In genomic region chr2:132253603-132254002, GRCm38 (mm10) we compare ENCODE assay signal across 8 mouse cellular contexts. TPM values are rescaled to one million over a fixed set of nuclear protein-coding genes. Genes with fewer than 3 reads are reported as not detected.
DNase-seq lines count a peak whose midpoint lies in the region; ATAC-seq and TF ChIP-seq lines count a peak whose summit lies in the region.

No protein-coding gene starts in this region.

- H3K9me3 ChIP-seq in embryonic facial prominence, embryonic 13.5 days: no peaks in the 10 kb centered on the region
- no peaks in the 10 kb centered on the region for H3K9me3 ChIP-seq in intestine, postnatal 0 days (ENCODE audit: control insufficient read depth)
- no peaks in the 10 kb centered on the region for H3K9me3 ChIP-seq in neural tube, embryonic 14.5 days (ENCODE audit: control insufficient read depth, low read length)

- H3K9ac ChIP-seq in embryonic facial prominence, embryonic 13.5 days: peak overlapping the region; percentile 77
- H3K9ac ChIP-seq in intestine, postnatal 0 days (ENCODE audit: low read depth, low read length): peak overlapping the region; percentile 51
- H3K9ac ChIP-seq in neural tube, embryonic 14.5 days (replicated peaks; ENCODE audit: low read depth, low read length): 0 out of 2 replicates have a peak overlapping the region, but pooled peaks have one; percentile 11

- peak overlapping the region; percentile 82 for H3K27ac ChIP-seq in left cerebral cortex, adult 2 months
- H3K27ac ChIP-seq in embryonic facial prominence, embryonic 13.5 days: peak overlapping the region; percentile 89
- peak overlapping the region; percentile 87 for H3K27ac ChIP-seq in intestine, postnatal 0 days (ENCODE audit: low read depth, low read length)
- peak overlapping the region; percentile 71; the same call in 1 of the 2 replicates for H3K27ac ChIP-seq in neural tube, embryonic 14.5 days (ENCODE audit: low read depth, low read length)

- no peak for TF ChIP-seq CTCF in left cerebral cortex, adult 2 months (IDR thresholded peaks at IDR 0.05)
- no peak for TF ChIP-seq CTCF in intestine, postnatal 0 days (IDR thresholded peaks at IDR 0.05; ENCODE audit: low read depth)

- DNase-seq in left cerebral cortex, adult 2 months (ENCODE audit: extremely low spot score in 1 of 2, low spot score in 2 of 2): no peak
- DNase-seq in left cerebral cortex, postnatal 25 days (ENCODE audit: low spot score in 2 of 2): no peak
- DNase-seq in yolk sac, embryonic 10.5 days (ENCODE audit: low spot score): no peak
- no peak for DNase-seq in frontal cortex, postnatal 25 days (ENCODE audit: low spot score in 2 of 2)

- peaks cover 15% of the 10 kb centered on the region for H3K36me3 ChIP-seq in embryonic facial prominence, embryonic 13.5 days
- H3K36me3 ChIP-seq in intestine, postnatal 0 days (ENCODE audit: control insufficient read depth, insufficient read depth): peaks cover 17% of the 10 kb centered on the region
- 0 out of 2 replicates have a peak, but pooled peaks cover 2% of the 10 kb centered on the region for H3K36me3 ChIP-seq in neural tube, embryonic 14.5 days (ENCODE audit: control insufficient read depth, insufficient read depth, low read length)

- intact Hi-C loops in left cerebral cortex, adult 2 months (cut with DNase I): no loop called here
- intact Hi-C loops in left cerebral cortex, postnatal 25 days (cut with DNase I): no loop called here

- peak overlapping the region; percentile 71 for H3K4me3 ChIP-seq in left cerebral cortex, adult 2 months
- peak overlapping the region; percentile 70 for H3K4me3 ChIP-seq in embryonic facial prominence, embryonic 13.5 days
- peak overlapping the region; percentile 74 for H3K4me3 ChIP-seq in intestine, postnatal 0 days (ENCODE audit: low read depth, low read length)
- H3K4me3 ChIP-seq in neural tube, embryonic 14.5 days (ENCODE audit: low read depth, low read length): peak overlapping the region; percentile 40

- under 1% methylated on average over 7 of the region's 7 CpGs for WGBS in embryonic facial prominence, embryonic 13.5 days
- 1% methylated on average over 7 of the region's 7 CpGs for WGBS in intestine, postnatal 0 days
- 3% methylated on average over 7 of the region's 7 CpGs for WGBS in neural tube, embryonic 14.5 days

- peak overlapping the region; percentile 73 for H3K4me2 ChIP-seq in embryonic facial prominence, embryonic 13.5 days
- H3K4me2 ChIP-seq in intestine, postnatal 0 days (replicated peaks; ENCODE audit: low read depth): peak overlapping the region; percentile 81
- H3K4me2 ChIP-seq in neural tube, embryonic 14.5 days (ENCODE audit: low read depth, low read length): peak overlapping the region; percentile 69

- no peaks in the 10 kb centered on the region for H3K27me3 ChIP-seq in embryonic facial prominence, embryonic 13.5 days
- H3K27me3 ChIP-seq in intestine, postnatal 0 days (replicated peaks; ENCODE audit: control insufficient read depth, insufficient read depth, low read length): no peaks in the 10 kb centered on the region
- H3K27me3 ChIP-seq in neural tube, embryonic 14.5 days (ENCODE audit: control insufficient read depth, insufficient read depth, low read length): no peaks in the 10 kb centered on the region

- H3K4me1 ChIP-seq in embryonic facial prominence, embryonic 13.5 days: peaks cover 19% of the 10 kb centered on the region
- H3K4me1 ChIP-seq in intestine, postnatal 0 days (replicated peaks; ENCODE audit: control insufficient read depth, insufficient read depth, low read length): 0 out of 2 replicates have a peak, but pooled peaks cover 4% of the 10 kb centered on the region
- H3K4me1 ChIP-seq in neural tube, embryonic 14.5 days (ENCODE audit: control insufficient read depth, insufficient read depth, low read length): peaks cover 6% of the 10 kb centered on the region; the same call in 1 of the 2 replicates

- no peak for ATAC-seq in embryonic facial prominence, embryonic 13.5 days (ENCODE audit: insufficient number of reproducible peaks, insufficient read depth, low FRiP score, low TSS enrichment, low read depth)
- ATAC-seq in intestine, postnatal 0 days: no peak
- ATAC-seq in neural tube, embryonic 14.5 days (ENCODE audit: low read depth): no peak
- ATAC-seq in granulocyte monocyte progenitor cell, adult 5-6 weeks (replicated peaks; ENCODE audit: poor library complexity, severe bottlenecking): no peak

RNA-seq across cellular contexts. Expression of gene Pcna, which starts 0.5 kb away (rescaled TPM):
- total RNA-seq in left cerebral cortex, adult 2 months (2021): 10 to 100 TPM; 44.5 to 49.6 TPM
- 10 to 100 TPM; 49.1 to 51.8 TPM for total RNA-seq in left cerebral cortex, postnatal 25 days (2021)
- polyA plus RNA-seq in embryonic facial prominence, embryonic 13.5 days (2015; fragmentation: Nextera tagmentation; extraction: Ambion mirVana): 274 and 276 TPM in 2 replicates
- polyA plus RNA-seq in intestine, postnatal 0 days (2015; fragmentation: Nextera tagmentation; extraction: Ambion mirVana): 105 and 106 TPM in 2 replicates
- 101 and 102 TPM in 2 replicates for polyA plus RNA-seq in neural tube, embryonic 14.5 days (2014; fragmentation: Nextera tagmentation; extraction: Ambion mirVana)
- 627 and 644 TPM in 2 replicates for total RNA-seq in granulocyte monocyte progenitor cell, adult 5-6 weeks (2014; fragmentation: Nextera tagmentation)
- total RNA-seq in granulocyte monocyte progenitor cell, adult 5-6 weeks (2017): 619 and 668 TPM in 2 replicates

RNA-seq across cellular contexts. Expression of gene Tmem230, which starts 6.0 kb away (rescaled TPM):
- 10 to 100 TPM; 30.4 to 30.7 TPM for total RNA-seq in left cerebral cortex, adult 2 months (2021)
- 10 to 100 TPM; 32.1 TPM for total RNA-seq in left cerebral cortex, postnatal 25 days (2021)
- 55.9 and 61.2 TPM in 2 replicates for polyA plus RNA-seq in embryonic facial prominence, embryonic 13.5 days (2015; fragmentation: Nextera tagmentation; extraction: Ambion mirVana)
- 31.2 and 34.3 TPM in 2 replicates for polyA plus RNA-seq in intestine, postnatal 0 days (2015; fragmentation: Nextera tagmentation; extraction: Ambion mirVana)
- 44.8 and 49.8 TPM in 2 replicates for polyA plus RNA-seq in neural tube, embryonic 14.5 days (2014; fragmentation: Nextera tagmentation; extraction: Ambion mirVana)
- 50.1 and 51.5 TPM in 2 replicates for total RNA-seq in granulocyte monocyte progenitor cell, adult 5-6 weeks (2014; fragmentation: Nextera tagmentation)
- 18.7 and 19.4 TPM in 2 replicates for total RNA-seq in granulocyte monocyte progenitor cell, adult 5-6 weeks (2017)

RNA-seq across cellular contexts. Expression of gene Cds2, which starts 9.3 kb away (rescaled TPM):
- total RNA-seq in left cerebral cortex, adult 2 months (2021): 100 to 1,000 TPM; 262 to 266 TPM
- total RNA-seq in left cerebral cortex, postnatal 25 days (2021): 100 to 1,000 TPM; 234 to 245 TPM
- polyA plus RNA-seq in embryonic facial prominence, embryonic 13.5 days (2015; fragmentation: Nextera tagmentation; extraction: Ambion mirVana): 16.7 and 24.4 TPM in 2 replicates
- 16.2 and 17.3 TPM in 2 replicates for polyA plus RNA-seq in intestine, postnatal 0 days (2015; fragmentation: Nextera tagmentation; extraction: Ambion mirVana)
- polyA plus RNA-seq in neural tube, embryonic 14.5 days (2014; fragmentation: Nextera tagmentation; extraction: Ambion mirVana): 35.5 and 52.8 TPM in 2 replicates
- 8.7 and 22.5 TPM in 2 replicates for total RNA-seq in granulocyte monocyte progenitor cell, adult 5-6 weeks (2014; fragmentation: Nextera tagmentation)
- 7.0 and 9.7 TPM in 2 replicates for total RNA-seq in granulocyte monocyte progenitor cell, adult 5-6 weeks (2017)

Comparison
In these comparisons a context has a peak if more than half of its experiments do, and no peak if none do; other contexts are left out.
1. H3K9ac ChIP-seq: peak in every context shown above with its lines; median percentile 77 in embryonic facial prominence, embryonic 13.5 days; 51 in intestine, postnatal 0 days; 11 in neural tube, embryonic 14.5 days.
2. RNA of gene Pcna, which starts 0.5 kb away (total RNA-seq): 619 to 668 TPM in granulocyte monocyte progenitor cell, adult 5-6 weeks; 49.1 to 51.8 TPM in left cerebral cortex, postnatal 25 days and 44.5 to 49.6 TPM in left cerebral cortex, adult 2 months; every median in the first group is over 10 times any median in the second.
3. RNA of gene Cds2, which starts 9.3 kb away (total RNA-seq): 262 to 266 TPM in left cerebral cortex, adult 2 months and 234 to 245 TPM in left cerebral cortex, postnatal 25 days; 7.0 to 22.5 TPM in granulocyte monocyte progenitor cell, adult 5-6 weeks; every median in the first group is over 10 times any median in the second.
4. Peak in every context shown above with its lines, with median percentiles within 50 percentile points of each other: H3K27ac ChIP-seq, H3K4me3 ChIP-seq and H3K4me2 ChIP-seq.